Mouse (Mus musculus): ENCODE results near the gene Neurog3. TPM values are rescaled to one million over a fixed set of nuclear protein-coding genes. Genes with fewer than 3 reads are reported as not detected.
A peak's percentile ranks its signal among the peaks of the same experiment; 100 is the strongest.

The Neurog3 gene
- polyA plus RNA-seq (2015; fragmentation: Nextera tagmentation; extraction: Ambion mirVana): 0.13 and 0.19 TPM in 2 replicates

DNA sequence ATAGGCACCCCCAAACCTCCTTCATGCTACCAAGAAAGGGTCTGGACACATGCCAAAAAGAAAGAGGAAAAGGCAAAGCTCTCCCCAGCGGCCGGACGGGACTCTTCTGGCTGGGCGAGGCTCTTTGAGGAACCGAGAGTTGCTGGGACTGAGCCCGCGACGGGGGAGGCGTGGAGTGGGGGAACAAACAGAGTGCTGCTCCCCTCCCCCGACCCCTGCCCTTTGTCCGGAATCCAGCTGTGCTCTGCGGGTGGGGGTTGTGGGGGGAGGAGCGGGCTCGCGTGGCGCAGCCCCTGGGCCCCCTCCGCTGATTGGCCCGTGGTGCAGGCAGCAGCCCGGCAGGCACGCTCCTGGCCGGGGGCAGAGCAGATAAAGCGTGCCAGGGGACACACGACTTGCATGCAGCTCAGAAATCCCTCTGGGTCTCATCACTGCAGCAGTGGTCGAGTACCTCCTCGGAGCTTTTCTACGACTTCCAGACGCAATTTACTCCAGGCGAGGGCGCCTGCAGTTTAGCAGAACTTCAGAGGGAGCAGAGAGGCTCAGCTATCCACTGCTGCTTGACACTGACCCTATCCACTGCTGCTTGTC lies at the start of gene Neurog3:
TSS of gene Neurog3 (plus strand) at position 400 of the 591 bp plus-strand sequence.
- no peak within 1 kb of the TSS for H3K9ac ChIP-seq
- H3K36me3 ChIP-seq (replicated peaks): no peaks in the 10 kb centered on the region
- peaks cover 95% of the 10 kb centered on the region for H3K27me3 ChIP-seq (replicated peaks)
- no peaks in the 10 kb centered on the region for H3K9me3 ChIP-seq
- no peak within 1 kb of the TSS for H3K27ac ChIP-seq
- under 1% methylated on average over 29 of the region's 29 CpGs for WGBS
- H3K4me3 ChIP-seq: peak within 1 kb of the TSS; percentile 16
- peaks cover 18% of the 10 kb centered on the region for H3K4me1 ChIP-seq
- peak within 1 kb of the TSS; percentile 41 for H3K4me2 ChIP-seq
- no peak for ATAC-seq (replicated peaks)

DNA sequence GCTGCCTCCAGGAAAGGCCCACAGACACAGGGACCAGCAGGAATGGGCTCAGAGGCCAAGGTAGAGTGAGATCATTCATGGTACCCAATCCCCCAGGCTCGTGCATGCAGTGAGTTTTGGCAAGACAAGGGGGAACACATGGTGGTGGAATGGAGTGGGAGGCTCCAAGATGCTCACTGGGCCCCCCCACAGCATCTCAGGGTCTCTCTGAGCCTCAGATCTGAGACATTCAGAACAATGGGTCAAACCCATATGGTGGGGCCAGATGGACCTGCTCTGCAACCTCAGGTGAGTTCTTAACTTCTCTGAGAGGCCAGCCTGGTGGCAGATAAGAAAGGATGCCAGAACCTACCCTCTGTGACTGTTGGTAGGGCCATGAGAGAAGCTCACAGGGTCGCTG lies 46.8 kb upstream of the Neurog3 start:
- Histone ChIP-seq H3K9me3 (no peaks in the 10 kb centered on the region), H3K27ac (no peak overlapping the region), H3K4me1 (no peaks in the 10 kb centered on the region), H3K9ac (no peak overlapping the region), H3K36me3 (replicated peaks) (no peaks in the 10 kb centered on the region), H3K4me2 (no peak overlapping the region), H3K27me3 (replicated peaks) (no peaks in the 10 kb centered on the region), H3K4me3 (no peak overlapping the region)
- 66% methylated on average over 2 of the region's 2 CpGs for WGBS
- ATAC-seq (replicated peaks): no peak

DNA sequence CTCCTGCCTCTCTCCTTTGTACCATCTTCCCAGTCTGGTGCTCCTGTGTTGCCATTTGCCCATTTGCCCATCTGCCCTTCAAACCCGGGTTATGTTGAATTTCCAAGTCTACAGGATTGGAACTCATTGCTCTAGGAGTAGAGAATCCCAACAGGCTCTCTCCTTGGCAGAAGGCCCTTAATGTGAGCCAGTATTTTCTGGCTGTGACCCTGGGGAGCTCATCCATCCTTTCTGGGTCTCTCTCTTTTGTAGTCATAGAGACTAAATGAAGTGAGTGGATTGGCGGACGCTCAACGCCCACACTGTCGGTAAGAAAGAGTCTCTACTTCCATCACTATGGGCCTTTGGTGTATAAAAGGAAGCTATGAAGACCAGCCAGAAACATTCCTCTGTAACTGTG lies 46.1 kb upstream of the Neurog3 start:
- ATAC-seq (replicated peaks): no peak
- no peak overlapping the region for H3K27ac ChIP-seq
- no peak overlapping the region for H3K9ac ChIP-seq
- no peak overlapping the region for H3K4me2 ChIP-seq
- 94% methylated on average over 5 of the region's 5 CpGs for WGBS
- H3K36me3 ChIP-seq (replicated peaks): no peaks in the 10 kb centered on the region
- H3K27me3 ChIP-seq (replicated peaks): no peaks in the 10 kb centered on the region
- H3K9me3 ChIP-seq: no peaks in the 10 kb centered on the region
- no peaks in the 10 kb centered on the region for H3K4me1 ChIP-seq
- no peak overlapping the region for H3K4me3 ChIP-seq

DNA sequence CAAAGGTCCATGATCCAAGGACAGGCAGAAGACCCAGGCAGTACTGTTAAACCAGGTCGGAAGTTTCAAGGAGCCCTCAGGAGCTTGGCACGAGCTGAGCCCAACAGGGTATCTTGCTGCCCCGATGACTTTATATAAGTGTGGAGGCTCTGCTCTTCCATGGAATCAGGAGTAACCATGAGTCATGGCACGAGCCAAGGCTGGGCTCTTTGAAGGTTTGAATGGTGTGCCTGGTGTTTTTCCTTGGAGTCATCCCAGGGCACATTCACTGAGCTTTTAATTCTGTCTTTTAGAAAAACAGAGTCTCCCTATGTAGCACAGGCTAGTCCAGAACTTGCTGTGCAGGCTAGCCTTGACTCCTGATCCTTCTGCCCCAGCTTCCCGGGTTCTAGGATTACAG lies 44.5 kb upstream of the Neurog3 start:
- no peak overlapping the region for H3K9ac ChIP-seq
- WGBS: 81% methylated on average over 5 of the region's 5 CpGs
- no peaks in the 10 kb centered on the region for H3K9me3 ChIP-seq
- no peak overlapping the region for H3K4me3 ChIP-seq
- H3K36me3 ChIP-seq (replicated peaks): no peaks in the 10 kb centered on the region
- ATAC-seq (replicated peaks): no peak
- H3K4me2 ChIP-seq: no peak overlapping the region
- no peaks in the 10 kb centered on the region for H3K4me1 ChIP-seq
- no peaks in the 10 kb centered on the region for H3K27me3 ChIP-seq (replicated peaks)
- no peak overlapping the region for H3K27ac ChIP-seq

DNA sequence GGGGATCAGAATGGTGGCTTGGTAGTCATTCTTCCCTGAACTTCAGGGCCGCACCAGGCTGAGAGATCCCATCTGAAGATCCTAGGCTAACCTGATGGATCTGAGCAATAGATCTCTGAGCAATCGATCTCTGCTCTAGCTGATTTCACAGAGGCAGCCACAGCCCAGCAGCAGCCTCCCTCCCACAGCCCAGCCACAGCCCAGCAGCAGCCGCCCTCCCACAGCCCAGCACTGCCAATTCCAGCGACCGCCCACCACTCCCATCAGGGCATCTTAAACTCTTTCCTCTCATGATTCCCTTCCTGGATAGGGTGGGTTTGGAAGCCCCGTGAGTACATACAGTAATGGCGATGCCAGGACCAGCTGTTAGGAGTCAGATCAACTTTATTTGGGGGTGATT lies 43.8 kb upstream of the Neurog3 start:
- no peak overlapping the region for H3K9ac ChIP-seq
- WGBS: 66% methylated on average over 7 of the region's 7 CpGs
- H3K27me3 ChIP-seq (replicated peaks): no peaks in the 10 kb centered on the region
- H3K36me3 ChIP-seq (replicated peaks): no peaks in the 10 kb centered on the region
- H3K4me2 ChIP-seq: no peak overlapping the region
- ATAC-seq (replicated peaks): no peak
- H3K4me3 ChIP-seq: no peak overlapping the region
- H3K27ac ChIP-seq: no peak overlapping the region
- no peaks in the 10 kb centered on the region for H3K4me1 ChIP-seq
- H3K9me3 ChIP-seq: no peaks in the 10 kb centered on the region

DNA sequence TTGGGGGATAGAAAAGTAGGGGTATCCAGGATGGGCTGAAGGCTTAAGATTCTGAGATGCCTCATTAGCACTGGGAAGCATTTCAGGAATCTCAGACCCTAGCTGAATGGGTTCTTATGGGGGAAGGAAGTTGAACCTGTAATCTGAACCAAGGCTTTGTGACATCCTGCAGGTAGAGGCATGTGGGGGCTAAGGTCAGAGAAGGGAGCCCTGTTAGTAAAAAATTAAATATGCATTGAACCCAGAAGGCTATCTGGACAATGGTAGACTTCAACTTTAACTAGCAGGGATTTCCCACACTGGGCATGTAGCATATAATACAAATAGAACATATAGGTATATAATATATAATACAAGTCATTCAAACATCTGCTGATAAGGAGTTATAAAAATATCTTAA lies 43.4 kb upstream of the Neurog3 start:
- Histone ChIP-seq H3K4me3 (no peak overlapping the region), H3K9ac (no peak overlapping the region), H3K27ac (no peak overlapping the region), H3K36me3 (replicated peaks) (no peaks in the 10 kb centered on the region), H3K9me3 (no peaks in the 10 kb centered on the region), H3K4me1 (no peaks in the 10 kb centered on the region), H3K27me3 (replicated peaks) (no peaks in the 10 kb centered on the region), H3K4me2 (no peak overlapping the region)
- ATAC-seq (replicated peaks): no peak

DNA sequence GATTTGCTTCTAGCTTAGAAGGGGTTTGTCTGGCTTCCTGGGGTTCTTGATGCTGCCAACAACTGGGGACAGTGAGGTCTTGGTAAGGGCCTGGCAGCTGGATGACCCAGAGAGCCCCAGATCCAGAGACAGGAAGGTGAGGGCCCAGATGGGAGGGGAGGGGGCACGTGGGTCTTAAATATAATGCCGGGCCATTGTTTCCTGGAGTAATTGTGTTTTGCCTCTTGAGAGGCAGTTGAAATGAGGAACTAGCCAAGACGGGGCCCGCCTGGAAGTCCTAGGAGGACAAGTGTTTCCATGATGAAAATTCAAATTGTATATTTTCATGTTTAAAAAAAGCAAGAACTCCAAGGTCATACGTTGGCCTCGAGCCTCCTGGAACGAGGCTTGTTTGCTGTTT lies 39.0 kb upstream of the Neurog3 start:
- no peak overlapping the region for H3K27ac ChIP-seq
- WGBS: 85% methylated on average over 7 of the region's 7 CpGs
- H3K4me1 ChIP-seq: peaks cover 4% of the 10 kb centered on the region; the same call in 1 of the 2 replicates
- no peak for ATAC-seq (replicated peaks)
- no peak overlapping the region for H3K4me2 ChIP-seq
- no peaks in the 10 kb centered on the region for H3K27me3 ChIP-seq (replicated peaks)
- H3K4me3 ChIP-seq: no peak overlapping the region
- no peak overlapping the region for H3K9ac ChIP-seq
- no peaks in the 10 kb centered on the region for H3K9me3 ChIP-seq
- H3K36me3 ChIP-seq (replicated peaks): no peaks in the 10 kb centered on the region

DNA sequence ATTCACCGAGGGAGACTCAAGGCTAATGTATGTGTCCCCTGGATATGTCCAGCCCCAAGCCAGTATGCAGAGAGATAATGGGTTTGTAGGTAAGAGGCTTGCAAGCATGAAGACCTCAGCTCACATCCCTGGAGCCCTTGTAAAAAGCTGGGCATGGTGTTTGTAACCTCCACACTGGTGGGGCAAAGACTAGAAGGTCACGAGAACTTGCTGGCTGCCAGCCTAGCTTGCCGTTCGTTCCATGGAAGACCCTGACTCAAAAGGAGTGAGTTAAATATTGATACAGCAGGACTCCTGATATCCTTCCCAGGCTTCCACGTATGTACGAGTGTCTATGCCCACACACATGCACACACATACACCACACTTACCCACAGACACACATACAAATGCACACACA lies 38.5 kb upstream of the Neurog3 start:
- peaks cover 9% of the 10 kb centered on the region for H3K4me1 ChIP-seq
- H3K9me3 ChIP-seq: no peaks in the 10 kb centered on the region
- ATAC-seq (replicated peaks): no peak
- no peak overlapping the region for H3K4me2 ChIP-seq
- WGBS: 90% methylated on average over 6 of the region's 6 CpGs
- H3K4me3 ChIP-seq: no peak overlapping the region
- H3K27me3 ChIP-seq (replicated peaks): no peaks in the 10 kb centered on the region
- H3K36me3 ChIP-seq (replicated peaks): no peaks in the 10 kb centered on the region
- no peak overlapping the region for H3K27ac ChIP-seq
- no peak overlapping the region for H3K9ac ChIP-seq

DNA sequence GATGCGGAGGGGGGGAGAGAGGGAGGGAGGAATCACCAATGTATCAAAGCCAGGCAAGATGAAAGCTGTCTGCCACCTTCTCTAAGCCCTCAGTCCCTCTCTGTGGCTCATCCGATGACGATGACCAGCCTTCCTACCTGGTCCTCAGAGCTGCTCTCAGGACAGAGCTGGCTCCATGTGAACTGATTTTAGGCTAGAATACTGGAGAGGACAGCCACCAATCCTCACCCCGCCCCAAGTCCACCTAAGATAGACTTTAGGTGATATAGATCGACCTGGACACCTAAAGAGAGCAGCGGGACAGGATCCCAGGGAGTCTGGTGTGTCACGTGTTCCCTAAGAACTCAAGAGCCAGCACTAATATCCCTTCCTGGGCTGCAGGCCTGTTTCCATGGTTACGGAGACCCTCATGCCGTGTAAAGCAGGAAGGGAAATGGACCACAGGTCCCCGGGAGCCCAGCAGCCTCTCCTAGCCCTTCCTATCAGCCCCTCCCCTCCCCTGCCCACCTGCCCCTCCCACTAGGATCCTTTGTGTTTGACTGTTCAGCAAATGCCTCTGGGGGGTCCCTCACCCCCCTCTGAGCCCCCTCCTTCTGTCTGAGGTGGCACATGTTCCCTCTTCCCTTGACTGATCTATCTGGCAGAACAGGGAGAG lies 33.0 kb upstream of the Neurog3 start:
- no peaks in the 10 kb centered on the region for H3K9me3 ChIP-seq
- H3K4me2 ChIP-seq: no peak overlapping the region
- peak; percentile 84 for ATAC-seq (replicated peaks)
- peaks cover 32% of the 10 kb centered on the region for H3K4me1 ChIP-seq
- H3K27ac ChIP-seq: peak overlapping the region; percentile 96
- 36% methylated on average over 10 of the region's 10 CpGs for WGBS
- no peak overlapping the region for H3K9ac ChIP-seq
- H3K36me3 ChIP-seq (replicated peaks): no peaks in the 10 kb centered on the region
- H3K4me3 ChIP-seq: no peak overlapping the region
- no peaks in the 10 kb centered on the region for H3K27me3 ChIP-seq (replicated peaks)

DNA sequence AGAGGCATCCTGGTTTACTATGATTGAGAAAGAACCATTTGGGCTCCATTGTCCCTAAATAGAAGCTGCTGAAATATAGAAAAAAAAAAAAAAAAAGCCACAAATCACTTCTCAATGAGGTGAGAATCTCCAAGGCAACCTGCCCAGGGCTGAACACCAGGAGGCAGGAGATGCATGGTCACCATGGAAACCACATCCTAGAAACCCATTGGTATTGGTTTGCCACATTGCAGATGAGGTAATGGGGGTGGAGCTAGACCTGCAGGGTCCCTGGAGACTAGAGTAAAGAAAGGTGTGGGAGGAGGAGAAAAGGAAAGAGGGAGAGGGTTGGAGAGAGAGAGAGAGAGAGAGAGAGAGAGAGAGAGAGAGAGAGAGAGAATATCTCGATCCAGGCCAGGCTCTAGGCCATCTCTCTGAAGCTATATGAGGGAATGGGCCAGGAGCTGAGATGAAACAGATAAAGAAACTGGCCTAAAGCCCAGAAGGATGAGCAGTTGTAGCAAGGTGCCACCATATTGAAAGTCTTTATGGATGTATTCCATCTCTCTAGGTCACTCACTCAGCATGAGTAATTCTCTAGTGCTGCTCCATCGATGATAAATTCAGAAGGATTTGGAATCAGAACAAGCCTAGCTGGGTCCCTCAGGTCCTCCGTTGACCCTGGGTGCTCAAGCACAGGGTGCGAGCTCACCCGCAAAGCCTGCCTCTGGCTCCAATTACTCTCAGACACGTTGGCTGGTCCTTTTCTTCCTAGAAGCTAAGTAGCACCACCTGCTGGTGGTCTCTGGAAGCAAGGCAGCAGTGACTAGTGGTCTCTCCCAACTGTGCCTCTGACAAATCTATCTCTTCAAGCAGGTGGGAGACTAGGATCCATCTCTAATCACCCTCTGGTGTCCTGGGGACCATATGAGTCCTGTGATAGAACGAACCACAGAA lies 31.1 kb upstream of the Neurog3 start:
- 12% methylated on average over 7 of the region's 7 CpGs for WGBS
- Histone ChIP-seq H3K9ac (no peak overlapping the region), H3K9me3 (no peaks in the 10 kb centered on the region), H3K4me3 (no peak overlapping the region), H3K27ac (peak overlapping the region; percentile 96), H3K4me2 (peak overlapping the region; percentile 10; the same call in 1 of the 2 replicates), H3K27me3 (replicated peaks) (no peaks in the 10 kb centered on the region), H3K4me1 (peaks cover 32% of the 10 kb centered on the region), H3K36me3 (replicated peaks) (no peaks in the 10 kb centered on the region)
- ATAC-seq (replicated peaks): peak; percentile 88

DNA sequence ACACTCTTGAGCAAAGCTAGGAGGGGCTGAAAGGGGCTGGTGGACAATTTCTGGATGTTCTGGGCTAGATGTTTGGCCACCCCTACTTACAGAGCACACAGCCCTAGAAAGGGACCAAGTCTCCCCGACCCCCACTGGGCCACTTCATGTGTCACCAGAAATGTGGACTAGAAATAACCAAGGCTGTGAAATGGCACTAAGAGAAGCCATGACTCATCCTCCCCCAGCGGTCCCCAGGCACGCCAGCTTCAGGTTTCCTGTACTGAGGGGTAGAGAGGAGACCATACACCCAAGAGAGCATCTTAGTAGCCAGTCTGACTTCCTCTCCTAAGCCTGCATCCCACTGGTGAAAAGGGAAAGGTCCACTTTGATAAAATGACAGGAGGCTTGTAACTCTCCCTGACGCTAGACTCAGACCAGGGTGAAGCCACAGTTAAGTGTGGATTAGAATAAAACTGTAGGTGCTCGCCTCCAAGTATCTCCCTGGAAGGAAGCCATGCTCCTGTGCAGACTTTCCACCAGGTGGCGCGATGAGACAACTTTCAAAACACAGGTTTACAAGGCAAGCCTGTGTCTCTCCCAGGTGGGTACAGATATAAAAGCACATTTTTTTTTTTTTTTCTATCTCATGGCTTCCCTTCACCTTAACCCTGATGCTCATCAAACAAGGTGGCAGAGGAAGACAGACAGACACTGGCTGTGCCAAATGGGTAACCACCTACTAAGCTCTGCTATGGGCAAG lies 27.9 kb upstream of the Neurog3 start:
- Histone ChIP-seq H3K36me3 (replicated peaks) (0 out of 2 replicates have a peak, but pooled peaks cover 3% of the 10 kb centered on the region), H3K9ac (no peak overlapping the region), H3K4me2 (no peak overlapping the region), H3K27me3 (replicated peaks) (0 out of 2 replicates have a peak, but pooled peaks cover 6% of the 10 kb centered on the region), H3K4me3 (no peak overlapping the region), H3K27ac (no peak overlapping the region), H3K9me3 (no peaks in the 10 kb centered on the region), H3K4me1 (peaks cover 33% of the 10 kb centered on the region)
- no peak for ATAC-seq (replicated peaks)
- WGBS: 34% methylated on average over 7 of the region's 7 CpGs

DNA sequence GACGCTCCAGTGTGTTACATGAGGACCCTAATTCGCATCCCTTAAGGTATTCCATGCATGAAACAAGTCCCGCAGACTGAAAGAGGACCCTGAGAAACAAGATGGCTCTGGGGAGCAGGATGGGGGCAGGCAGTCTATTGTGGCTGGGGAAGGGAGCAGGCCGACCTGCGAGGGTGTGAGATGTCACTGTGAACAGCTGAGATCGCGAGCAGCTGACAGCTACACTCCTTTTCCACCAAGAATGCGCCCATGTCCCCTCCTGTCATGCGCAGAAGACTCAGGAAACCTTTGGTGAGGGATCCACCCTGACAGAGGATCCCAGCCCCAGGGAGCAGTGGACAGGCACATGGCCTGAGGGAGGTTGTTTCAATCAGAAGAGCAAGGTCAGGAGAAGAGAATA lies 25.8 kb upstream of the Neurog3 start:
- H3K36me3 ChIP-seq (replicated peaks): 0 out of 2 replicates have a peak, but pooled peaks cover 3% of the 10 kb centered on the region
- ATAC-seq (replicated peaks): no peak
- H3K4me2 ChIP-seq: no peak overlapping the region
- H3K27me3 ChIP-seq (replicated peaks): 0 out of 2 replicates have a peak, but pooled peaks cover 11% of the 10 kb centered on the region
- H3K27ac ChIP-seq: no peak overlapping the region
- WGBS: 62% methylated on average over 9 of the region's 9 CpGs
- H3K4me1 ChIP-seq: peaks cover 25% of the 10 kb centered on the region
- H3K9ac ChIP-seq: no peak overlapping the region
- H3K4me3 ChIP-seq: no peak overlapping the region
- H3K9me3 ChIP-seq: no peaks in the 10 kb centered on the region
